Mouse (Mus musculus) cerebellum, adult 2 months (tissue): ENCODE measurements around the gene Hc.

ENCODE experiments used
- CTCF ChIP-seq: fragments of 200-500 bp; IDR thresholded peaks from 2 replicates; pipeline ENCODE4 v1.5.1; 2011; ENCODE audit warnings: low read depth, mild to moderate bottlenecking, control low read depth, low read length, moderate library complexity, borderline replicate concordance; ENCODE audit not compliant: insufficient read depth
- POLR2A ChIP-seq: fragments of 200-500 bp; IDR thresholded peaks from 2 replicates; pipeline ENCODE4 v1.6.1; 2011; ENCODE audit warnings: low read length, control low read depth, borderline replicate concordance; ENCODE audit not compliant: insufficient read depth

DNA sequence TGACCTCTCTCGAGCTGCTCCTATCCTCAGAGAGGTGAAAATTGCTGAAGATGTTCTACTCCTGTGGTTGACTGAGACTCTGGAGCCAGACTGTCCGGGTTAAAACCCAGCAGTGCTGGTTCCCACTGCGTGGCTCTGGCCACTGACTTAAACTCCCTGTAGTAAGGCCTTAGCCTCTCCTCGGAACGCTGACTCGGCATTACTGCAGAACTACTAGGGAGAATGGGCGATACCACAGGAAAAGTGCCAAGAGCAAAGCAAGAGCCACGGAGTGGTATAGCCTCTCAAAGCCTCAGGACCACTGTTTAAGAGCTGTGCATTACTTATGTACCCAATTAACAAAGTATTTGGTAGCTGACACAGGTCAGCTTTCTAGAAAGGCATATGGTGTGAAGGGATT lies 76.4 kb downstream of the Hc start:
- TF ChIP-seq CTCF (no peak), POLR2A (no peak)
